ENCODE assay signal across 18 mouse cellular contexts in genomic region chr12:35246226-35247014, GRCm38 (mm10).
DNase-seq lines count a peak whose midpoint lies in the region; ATAC-seq lines count a peak whose summit lies in the region.
"Had no signal": no experiment of that assay in that cellular context is flagged by ENCODE, and none has a peak within 500 bp of the region (broad histone marks: within the 10 kb centered on the region; RNA-seq: fewer than 3 reads in every experiment).

No protein-coding gene starts in this region.

- WGBS in limb, embryonic 13.5 days = 65% methylated on average over 5 of the region's 5 CpGs
- WGBS in limb, embryonic 10.5 days = 92% methylated on average over 5 of the region's 5 CpGs

- no peak overlapping the region for H3K27ac ChIP-seq in limb, embryonic 13.5 days
- H3K27ac ChIP-seq in limb, embryonic 10.5 days = no peak overlapping the region
- H3K27ac ChIP-seq: neural tube, embryonic 15.5 days; stomach, postnatal 0 days had no signal

- no peak overlapping the region for H3K9ac ChIP-seq in limb, embryonic 13.5 days
- H3K9ac ChIP-seq: heart, embryonic 12.5 days; neural tube, embryonic 15.5 days had no signal

- H3K4me3 ChIP-seq in limb, embryonic 13.5 days = no peak overlapping the region
- no peak overlapping the region for H3K4me3 ChIP-seq in limb, embryonic 10.5 days
- H3K4me3 ChIP-seq: heart, embryonic 12.5 days; neural tube, embryonic 15.5 days had no signal

- H3K9me3 ChIP-seq in limb, embryonic 13.5 days = no peaks in the 10 kb centered on the region
- no peaks in the 10 kb centered on the region for H3K9me3 ChIP-seq in limb, embryonic 10.5 days (replicated peaks)
- H3K9me3 ChIP-seq: heart, embryonic 12.5 days; neural tube, embryonic 15.5 days had no signal

- no peak for DNase-seq in limb, embryonic 10.5 days (ENCODE audit: low spot score)
- peak; percentile 62 for DNase-seq in Muller cell, postnatal 12 days (ENCODE audit: inconsistent ontology term)
- DNase-seq in lung, postnatal 36 days = peak; percentile 74
- DNase-seq in layer of hippocampus, adult 18-20 months (ENCODE audit: low spot score in 2 of 2) = no peak
- no peak for DNase-seq in cerebellum, postnatal 36 days
- DNase-seq: adrenal gland, postnatal 10 days; cerebellum, postnatal 14 days; kidney, postnatal 4 days; retina, postnatal 1 day; spleen, adult 18-20 months; thymus, postnatal 4 days had no signal

- H3K36me3 ChIP-seq in limb, embryonic 13.5 days = no peaks in the 10 kb centered on the region
- H3K36me3 ChIP-seq in limb, embryonic 10.5 days = no peaks in the 10 kb centered on the region
- H3K36me3 ChIP-seq: heart, embryonic 12.5 days; neural tube, embryonic 15.5 days had no signal

- no peaks in the 10 kb centered on the region for H3K4me1 ChIP-seq in limb, embryonic 13.5 days
- H3K4me1 ChIP-seq in limb, embryonic 10.5 days = no peaks in the 10 kb centered on the region
- H3K4me1 ChIP-seq: heart, embryonic 12.5 days; neural tube, embryonic 15.5 days had no signal

- H3K4me2 ChIP-seq in limb, embryonic 13.5 days (replicated peaks) = no peak overlapping the region
- H3K4me2 ChIP-seq: heart, embryonic 12.5 days; liver, embryonic 11.5 days; neural tube, embryonic 15.5 days had no signal

- no peaks in the 10 kb centered on the region for H3K27me3 ChIP-seq in limb, embryonic 13.5 days
- no peaks in the 10 kb centered on the region for H3K27me3 ChIP-seq in limb, embryonic 10.5 days (ENCODE audit: low read depth, poor library complexity, severe bottlenecking)
- H3K27me3 ChIP-seq: heart, embryonic 12.5 days; neural tube, embryonic 15.5 days had no signal

- ATAC-seq in limb, embryonic 13.5 days (ENCODE audit: low FRiP score, low read depth) = peak; percentile 71
- ATAC-seq in granulocyte monocyte progenitor cell, adult 5-6 weeks (replicated peaks; ENCODE audit: poor library complexity, severe bottlenecking) = peak; percentile 37; the same call in 1 of the 2 replicates
- ATAC-seq: inflammation-experienced regulatory T-cells, adult 6 months had no signal

Comparison
In these comparisons a context has a peak if more than half of its experiments do, and no peak if none do; other contexts are left out.
1. DNase-seq: peak in Muller cell, postnatal 12 days (single experiment) and lung, postnatal 36 days (single experiment); none in limb, embryonic 10.5 days (single experiment), layer of hippocampus, adult 18-20 months (0 of 2) and cerebellum, postnatal 36 days (0 of 2).